Mouse (Mus musculus): Measurements from ENCODE around the gene Gm49373.

DNA sequence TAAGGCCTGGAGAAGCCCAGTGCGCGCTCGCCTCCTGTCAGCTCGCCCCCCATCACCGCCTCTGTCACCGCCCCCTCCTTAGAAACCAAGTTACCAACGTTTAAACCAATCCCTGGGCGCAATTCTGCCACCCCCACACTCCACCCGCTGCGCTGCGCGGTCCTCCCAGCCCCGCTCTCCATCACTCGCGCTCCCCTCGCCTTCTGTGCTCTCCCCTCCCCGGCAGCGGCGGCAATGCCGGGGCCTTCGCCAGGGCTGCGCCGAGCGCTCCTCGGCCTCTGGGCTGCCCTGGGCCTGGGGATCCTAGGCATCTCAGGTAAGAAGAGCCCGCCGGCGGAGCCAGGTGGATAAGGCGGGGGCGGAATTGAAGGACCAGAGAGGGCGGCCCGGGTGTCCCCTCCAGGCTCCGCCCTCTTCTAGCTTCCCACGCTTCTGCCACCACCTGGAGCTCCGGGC is 41.0 kb downstream of the Gm49373 start, which contains the start of gene Icam5:
- TF ChIP-seq ZC3H11A (IDR thresholded peaks at IDR 0.05; ENCODE audit: borderline replicate concordance, low read depth, low read length), result no peak
- TF ChIP-seq ZNF384 (IDR thresholded peaks at IDR 0.05; ENCODE audit: low read depth, low read length), result no peak

All from ES-E14 (cell line).